Mouse (Mus musculus) CH12.LX (cell line): ENCODE measurements around the gene Qsox2.

Source experiments
- CHD2 ChIP-seq: IDR thresholded peaks from 2 replicates; pipeline ENCODE4 v1.6.1; 2011; ENCODE audit warnings: low read length, improper control_type of control experiment
- CTCF ChIP-seq, 2 experiments: IDR thresholded peaks in 1 of 2; conservative IDR thresholded peaks in 1 of 2; 2 replicates each; pipeline ENCODE4 v1.5.1; 2011 to 2012; ENCODE audit warnings: low read depth in 2 of 2, low read length in 2 of 2, improper control_type of control experiment in 1 of 2, inconsistent platforms in 1 of 2, mild to moderate bottlenecking in 1 of 2, moderate library complexity in 1 of 2
- ELF1 ChIP-seq: IDR thresholded peaks from 2 replicates; pipeline ENCODE4 v1.6.1; 2014; ENCODE audit warnings: low read depth, mild to moderate bottlenecking, inconsistent platforms, low read length, improper control_type of control experiment
- ETS1 ChIP-seq: conservative IDR thresholded peaks from 2 replicates; pipeline ENCODE4 v1.6.1; 2012; ENCODE audit warnings: low read depth, mild to moderate bottlenecking, inconsistent platforms, low read length, improper control_type of control experiment, moderate library complexity
- HCFC1 ChIP-seq: IDR thresholded peaks from 2 replicates; pipeline ENCODE4 v1.6.1; 2012; ENCODE audit warnings: low read depth, mild to moderate bottlenecking, inconsistent platforms, low read length, improper control_type of control experiment
- MAFK ChIP-seq: IDR thresholded peaks from 2 replicates; pipeline ENCODE4 v1.6.1; 2011; ENCODE audit warnings: low read length, improper control_type of control experiment; ENCODE audit not compliant: insufficient replicate concordance
- MAX ChIP-seq: IDR thresholded peaks from 2 replicates; pipeline ENCODE4 v1.6.1; 2011; ENCODE audit warnings: low read length, improper control_type of control experiment
- MEF2A ChIP-seq: IDR thresholded peaks from 2 replicates; pipeline ENCODE4 v1.6.1; 2014; ENCODE audit warnings: low read depth, mild to moderate bottlenecking, inconsistent platforms, low read length, improper control_type of control experiment, borderline replicate concordance
- NRF1 ChIP-seq: IDR thresholded peaks from 2 replicates; pipeline ENCODE4 v1.6.1; 2014; ENCODE audit warnings: low read depth, mild to moderate bottlenecking, inconsistent platforms, low read length, improper control_type of control experiment, moderate library complexity
- POLR2A ChIP-seq: IDR thresholded peaks from 2 replicates; pipeline ENCODE4 v1.6.1; 2011; ENCODE audit warnings: low read depth, mild to moderate bottlenecking, improper control_type of control experiment, low read length
- TCF12 ChIP-seq: IDR thresholded peaks from 2 replicates; pipeline ENCODE4 v1.6.1; 2014; ENCODE audit warnings: low read depth, mild to moderate bottlenecking, inconsistent platforms, low read length, improper control_type of control experiment
- ZKSCAN1 ChIP-seq: IDR thresholded peaks from 2 replicates; pipeline ENCODE4 v1.6.1; 2012; ENCODE audit warnings: low read depth, inconsistent platforms, low read length, improper control_type of control experiment, borderline replicate concordance
- ZMIZ1 ChIP-seq: IDR thresholded peaks from 2 replicates; pipeline ENCODE4 v1.6.1; 2012; ENCODE audit warnings: low read depth, mild to moderate bottlenecking, inconsistent platforms, low read length, improper control_type of control experiment
- ZNF384 ChIP-seq: IDR thresholded peaks from 2 replicates; pipeline ENCODE4 v1.6.1; 2012; ENCODE audit warnings: low read depth, low read length, improper control_type of control experiment, inconsistent platforms

GRCm38 (mm10) chr2:26264646-26265045 is 27.3 kb upstream of the Qsox2 start:
- TF ChIP-seq POLR2A, result no peak
- no peak for TF ChIP-seq ZMIZ1
- TF ChIP-seq MEF2A, result no peak
- no peak for TF ChIP-seq ZNF384
- TF ChIP-seq CTCF (conservative IDR thresholded peaks at IDR 0.05 in 1 of 2, IDR thresholded peaks at IDR 0.05 in 1 of 2; ENCODE audit: low read depth in 2 of 2, low read length in 2 of 2), result no peak
- TF ChIP-seq HCFC1, result no peak
- TF ChIP-seq CHD2, result no peak
- TF ChIP-seq MAFK, result no peak
- no peak for TF ChIP-seq TCF12
- TF ChIP-seq ZKSCAN1, result no peak
- TF ChIP-seq ETS1, result no peak
- no peak for TF ChIP-seq MAX
- no peak for TF ChIP-seq ELF1
- no peak for TF ChIP-seq NRF1
